Mouse (Mus musculus): ENCODE results near the gene Elp5.
A peak's percentile ranks its signal among the peaks of the same experiment; 100 is the strongest.
"Not testable (repeated sequence)": the region's sequence is repeated elsewhere in the genome, so short reads cannot be mapped to it uniquely, and the experiment has no call there.

The Elp5 gene

DNA sequence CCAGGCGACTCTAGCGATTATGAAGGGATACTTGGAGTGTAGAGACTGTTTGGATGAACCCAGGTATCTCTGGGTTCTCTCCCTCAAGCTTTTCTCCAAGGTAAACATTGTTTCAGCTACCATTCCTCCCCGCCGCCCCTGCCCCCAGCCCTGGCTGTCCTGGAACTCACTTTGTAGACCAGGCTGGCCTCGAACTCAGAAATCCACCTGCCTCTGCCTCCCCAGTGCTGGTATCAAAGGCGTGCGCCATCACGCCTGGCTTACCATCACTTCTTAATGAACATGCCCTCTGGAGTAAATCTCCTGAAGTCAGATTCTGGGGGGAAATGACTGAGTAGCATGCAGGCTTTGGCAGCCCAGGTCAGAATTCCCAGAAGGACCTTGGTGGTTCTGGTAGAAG lies at the start of gene Elp5:
Elp5 (minus strand) TSS at position 293 of the 400 bp plus-strand sequence.
- no peak for DNase-seq (ENCODE audit: extremely low spot score, low spot score)

GRCm38 (mm10) chr11:70031321-70031670 lies 49.0 kb upstream of the Elp5 start:
- DNase-seq (ENCODE audit: extremely low spot score, low spot score) = no peak

DNA sequence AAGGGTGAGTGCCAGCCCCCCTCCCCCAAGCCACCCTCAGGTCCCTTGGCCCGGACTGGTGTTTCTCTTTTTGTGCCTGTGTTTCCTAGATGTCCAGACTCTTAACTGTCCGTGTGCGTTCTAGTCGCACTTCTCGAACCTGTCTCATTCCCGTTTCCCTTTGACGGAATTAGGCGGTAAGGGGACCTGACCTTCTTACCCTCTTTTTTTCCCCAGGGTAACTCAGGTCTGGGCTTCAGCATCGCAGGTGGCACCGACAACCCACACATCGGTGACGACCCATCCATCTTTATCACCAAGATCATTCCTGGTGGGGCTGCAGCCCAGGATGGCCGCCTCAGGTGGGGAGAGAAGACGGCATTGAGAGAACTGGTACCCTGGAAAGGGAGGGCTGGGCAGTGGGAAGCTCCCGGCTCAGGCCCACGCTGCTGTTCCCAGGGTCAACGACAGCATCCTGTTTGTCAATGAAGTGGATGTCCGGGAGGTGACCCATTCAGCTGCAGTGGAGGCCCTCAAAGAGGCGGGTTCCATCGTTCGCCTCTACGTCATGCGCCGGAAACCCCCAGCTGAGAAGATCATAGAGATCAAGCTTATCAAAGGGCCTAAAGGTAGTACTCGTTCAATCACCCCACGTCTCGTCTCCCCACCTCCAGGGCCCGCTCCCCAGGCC lies 48.5 kb upstream of the Elp5 start:
- no peak for DNase-seq (ENCODE audit: extremely low spot score, low spot score)

DNA sequence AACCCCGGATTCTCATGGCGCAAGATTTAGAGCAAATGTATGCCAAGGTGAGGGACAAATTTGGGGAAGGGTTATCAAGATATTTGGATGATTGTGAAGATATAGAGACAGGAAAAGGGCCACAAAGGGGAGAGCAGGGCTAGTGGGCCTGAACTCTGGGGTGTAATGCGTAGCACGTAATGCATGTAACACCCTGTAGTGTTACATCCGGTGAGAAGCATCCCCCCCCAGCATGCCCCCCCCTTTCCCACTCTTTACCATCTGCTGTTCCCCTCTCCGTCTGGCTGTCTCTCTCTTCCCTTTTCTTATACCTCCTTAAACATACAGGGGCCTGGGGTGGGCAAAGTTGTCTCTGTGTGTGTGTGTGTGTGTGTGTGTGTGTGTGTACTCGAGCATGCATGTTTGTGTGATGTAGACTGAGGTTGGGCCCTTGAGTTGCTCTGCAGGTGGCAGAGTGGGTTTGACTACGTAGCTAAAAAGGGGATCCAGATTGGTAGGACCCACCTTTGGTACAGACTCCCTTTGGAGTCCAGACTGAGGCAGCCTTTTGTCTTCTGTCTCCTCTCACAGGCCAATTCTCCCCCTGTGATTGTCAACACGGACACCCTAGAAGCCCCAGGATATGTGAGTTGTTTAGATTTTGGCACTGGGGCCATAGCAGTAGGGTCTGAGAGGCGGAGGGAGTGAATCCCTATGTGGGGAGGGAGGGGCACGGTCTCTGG lies 47.7 kb upstream of the Elp5 start:
- DNase-seq (ENCODE audit: extremely low spot score, low spot score) = no peak

- DNase-seq (ENCODE audit: extremely low spot score, low spot score) = peak; percentile 96
Observed at GRCm38 (mm10) chr11:70029130-70029801, 46.9 kb upstream of the Elp5 start.

DNA sequence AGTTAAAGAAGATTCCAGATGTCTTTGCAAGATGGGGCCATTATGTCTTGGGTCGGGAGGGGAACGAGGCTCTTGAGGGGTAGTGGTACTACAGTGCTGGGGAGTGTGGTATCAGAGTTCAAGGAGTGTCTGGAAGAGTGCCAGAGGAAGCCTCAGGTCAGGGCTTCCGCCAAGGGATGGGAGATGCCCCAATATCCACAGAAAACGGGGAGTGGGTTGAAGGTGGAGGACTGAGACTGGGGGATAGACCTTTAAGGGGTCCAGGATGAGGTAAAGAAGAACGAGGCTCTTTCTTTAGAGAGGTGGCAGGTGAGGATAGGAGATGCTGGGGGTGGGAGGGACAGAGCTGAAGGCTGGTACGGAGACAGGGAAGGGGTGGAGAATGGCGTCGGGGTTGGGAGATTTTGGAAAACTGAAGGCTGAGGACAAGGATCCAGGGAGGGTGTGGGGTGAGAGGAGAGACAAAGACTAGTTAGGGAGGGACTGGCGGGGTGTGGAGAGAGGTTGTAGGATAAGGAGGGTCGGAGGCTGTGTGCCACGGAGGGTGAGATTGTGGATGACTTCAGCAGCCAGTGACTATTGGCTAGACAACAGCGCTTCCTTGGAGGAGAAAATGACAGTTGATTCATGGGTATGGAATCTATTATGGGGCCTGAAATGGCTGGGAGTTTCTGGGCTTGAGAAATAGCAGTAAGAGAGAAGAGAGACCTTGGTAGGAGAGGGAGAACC lies 46.2 kb upstream of the Elp5 start:
- no peak for DNase-seq (ENCODE audit: extremely low spot score, low spot score)

GRCm38 (mm10) chr11:70027397-70027796 lies 45.1 kb upstream of the Elp5 start:
- no peak for DNase-seq (ENCODE audit: extremely low spot score, low spot score)

DNA sequence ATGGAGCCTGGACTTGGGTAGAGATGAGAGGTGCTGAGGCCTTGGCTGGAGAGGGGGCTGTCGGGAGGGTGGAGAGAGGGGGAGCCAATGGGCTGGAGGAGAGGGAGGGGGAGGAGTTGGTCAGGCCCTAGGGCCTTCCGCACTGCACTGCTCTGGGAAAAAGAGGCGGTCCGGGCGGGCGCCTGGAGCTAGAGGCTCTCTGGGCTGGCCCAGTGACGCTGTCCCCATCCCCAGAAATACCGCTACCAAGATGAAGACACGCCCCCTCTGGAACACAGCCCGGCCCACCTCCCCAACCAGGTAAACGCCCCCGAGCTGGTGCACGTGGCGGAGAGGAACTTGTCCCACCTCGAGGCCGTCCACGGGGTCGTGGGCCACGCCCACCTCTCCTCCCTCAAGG lies 44.4 kb upstream of the Elp5 start:
- peak; percentile 56 for DNase-seq (ENCODE audit: extremely low spot score, low spot score)

DNA sequence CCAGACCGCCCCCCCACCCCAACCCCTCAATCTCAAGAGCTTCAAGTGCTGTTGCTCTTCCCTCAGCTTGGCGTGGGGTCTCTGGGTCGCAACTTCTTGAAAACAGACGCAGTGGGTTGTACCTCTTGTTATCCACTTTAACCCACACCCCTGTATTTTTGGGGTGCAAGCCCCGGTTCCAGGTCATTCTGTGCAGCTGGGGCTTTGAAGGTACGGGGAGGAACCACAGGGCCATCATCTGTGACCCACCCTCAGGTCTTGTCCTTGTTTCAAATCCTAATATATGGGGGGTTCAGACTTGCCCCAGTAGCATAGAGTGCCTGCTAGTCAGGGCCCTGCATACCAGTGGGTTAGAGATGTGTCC lies 41.8 kb upstream of the Elp5 start:
- DNase-seq (ENCODE audit: extremely low spot score, low spot score) = no peak

DNA sequence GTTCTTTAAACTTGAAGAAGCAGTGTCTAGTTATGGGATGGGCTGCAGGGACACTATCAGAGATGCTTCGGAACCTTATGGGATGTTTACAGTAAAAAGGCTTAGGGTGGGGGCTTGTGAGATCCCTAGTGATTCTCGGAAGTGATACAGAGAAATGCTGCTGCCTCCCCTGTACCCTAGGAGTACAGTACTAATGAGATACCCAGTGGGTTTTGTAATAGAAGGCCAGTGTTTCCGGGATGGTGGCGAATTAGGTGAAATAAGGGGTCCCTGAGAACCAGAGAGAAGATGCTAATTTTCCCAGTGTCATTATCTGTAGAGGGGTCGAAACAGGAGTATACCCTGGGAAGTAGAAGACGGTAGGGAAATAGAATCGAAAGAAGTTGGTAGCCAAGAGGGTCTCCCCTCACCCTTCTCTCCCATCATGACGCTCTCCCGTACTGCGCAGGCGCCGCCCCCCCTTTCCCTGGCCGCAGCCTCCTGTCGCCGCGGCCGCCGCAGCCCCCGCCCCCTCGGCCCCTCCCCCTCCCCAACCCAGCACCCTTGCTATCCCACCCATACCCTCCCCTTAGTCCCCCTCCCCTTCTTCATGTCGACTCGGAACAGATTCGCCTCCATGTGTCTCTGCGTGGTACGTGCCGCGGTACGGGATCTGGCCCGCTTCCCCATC lies 41.3 kb upstream of the Elp5 start:
- peak; percentile 63 for DNase-seq (ENCODE audit: extremely low spot score, low spot score)

DNA sequence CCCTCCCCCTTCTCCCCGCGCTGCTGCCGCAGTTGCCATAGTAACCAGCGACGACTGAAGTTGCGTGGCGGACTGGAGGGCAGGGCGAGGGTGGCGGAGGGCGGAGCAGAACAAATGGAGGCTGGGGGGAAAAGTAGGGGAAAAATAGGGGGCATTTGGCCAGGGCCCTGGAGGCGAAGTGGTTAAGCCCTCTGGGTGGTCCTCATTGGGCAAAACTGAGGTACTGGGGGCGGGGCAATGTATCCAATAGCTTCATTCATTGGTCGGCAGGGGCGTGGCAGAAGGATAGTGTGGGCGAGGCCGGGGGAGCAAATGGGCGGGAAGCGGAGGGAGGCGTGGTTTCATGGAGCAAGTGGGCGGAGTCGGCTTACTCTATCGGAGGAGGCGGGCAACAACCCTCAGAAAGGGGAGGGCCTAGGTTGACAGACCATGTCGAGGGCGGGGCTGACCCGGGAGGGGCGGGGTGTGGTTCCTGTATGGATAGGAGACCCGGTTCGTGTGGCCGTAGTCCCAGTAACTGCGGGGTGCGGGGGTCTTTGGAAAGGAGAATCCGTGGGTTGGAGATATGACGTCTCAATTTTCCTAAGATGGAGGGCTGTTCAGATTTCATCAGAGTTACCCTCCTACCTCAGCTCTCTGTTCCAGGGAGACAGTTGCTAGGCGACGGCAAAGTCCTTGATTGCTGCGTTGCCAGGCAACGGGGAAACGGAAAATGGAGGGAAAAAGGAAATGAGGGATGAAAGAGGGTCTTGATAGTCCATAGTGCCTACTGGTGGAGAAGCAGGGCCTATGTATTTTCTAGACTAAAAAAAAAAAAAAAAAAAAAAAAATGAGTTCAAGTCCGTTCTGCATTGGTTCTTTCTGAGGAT lies 39.2 kb upstream of the Elp5 start:
- DNase-seq (ENCODE audit: extremely low spot score, low spot score) = peak; percentile 99

GRCm38 (mm10) chr11:70020731-70021263 lies 38.5 kb upstream of the Elp5 start:
- peak; percentile 77 for DNase-seq (ENCODE audit: extremely low spot score, low spot score)

DNA sequence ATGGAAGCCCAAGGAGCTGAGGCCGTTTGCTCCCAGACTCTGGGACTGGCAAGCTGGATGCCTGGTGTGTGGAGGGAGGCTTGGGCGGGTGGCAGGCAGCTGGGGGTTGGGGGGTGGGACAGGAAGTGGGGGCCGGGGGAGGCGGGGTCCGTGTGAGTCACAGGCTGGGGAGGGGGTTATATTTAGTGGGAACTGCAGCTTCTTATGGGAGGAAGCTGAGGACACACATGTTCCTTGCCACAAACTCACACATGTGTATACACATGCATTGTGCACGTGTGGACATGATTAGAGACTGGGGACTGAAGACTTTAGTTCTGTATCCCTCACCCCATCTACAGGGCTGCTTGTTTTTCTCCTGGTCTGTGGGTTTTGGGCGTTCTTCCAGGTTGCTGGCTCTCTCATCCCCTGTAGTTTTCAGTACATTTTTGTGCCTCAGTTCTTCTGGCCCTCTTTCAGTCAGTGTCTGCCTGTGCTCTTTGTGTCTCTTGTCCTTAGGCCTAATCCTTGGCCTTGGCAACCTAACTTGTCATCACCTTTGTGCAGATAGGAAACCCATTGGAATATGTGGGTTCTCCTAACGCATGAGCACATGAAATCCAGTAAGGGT lies 37.8 kb upstream of the Elp5 start:
- no peak for DNase-seq (ENCODE audit: extremely low spot score, low spot score)

- no peak for DNase-seq (ENCODE audit: extremely low spot score, low spot score)
Observed at GRCm38 (mm10) chr11:70019495-70020021, 37.2 kb upstream of the Elp5 start.

DNA sequence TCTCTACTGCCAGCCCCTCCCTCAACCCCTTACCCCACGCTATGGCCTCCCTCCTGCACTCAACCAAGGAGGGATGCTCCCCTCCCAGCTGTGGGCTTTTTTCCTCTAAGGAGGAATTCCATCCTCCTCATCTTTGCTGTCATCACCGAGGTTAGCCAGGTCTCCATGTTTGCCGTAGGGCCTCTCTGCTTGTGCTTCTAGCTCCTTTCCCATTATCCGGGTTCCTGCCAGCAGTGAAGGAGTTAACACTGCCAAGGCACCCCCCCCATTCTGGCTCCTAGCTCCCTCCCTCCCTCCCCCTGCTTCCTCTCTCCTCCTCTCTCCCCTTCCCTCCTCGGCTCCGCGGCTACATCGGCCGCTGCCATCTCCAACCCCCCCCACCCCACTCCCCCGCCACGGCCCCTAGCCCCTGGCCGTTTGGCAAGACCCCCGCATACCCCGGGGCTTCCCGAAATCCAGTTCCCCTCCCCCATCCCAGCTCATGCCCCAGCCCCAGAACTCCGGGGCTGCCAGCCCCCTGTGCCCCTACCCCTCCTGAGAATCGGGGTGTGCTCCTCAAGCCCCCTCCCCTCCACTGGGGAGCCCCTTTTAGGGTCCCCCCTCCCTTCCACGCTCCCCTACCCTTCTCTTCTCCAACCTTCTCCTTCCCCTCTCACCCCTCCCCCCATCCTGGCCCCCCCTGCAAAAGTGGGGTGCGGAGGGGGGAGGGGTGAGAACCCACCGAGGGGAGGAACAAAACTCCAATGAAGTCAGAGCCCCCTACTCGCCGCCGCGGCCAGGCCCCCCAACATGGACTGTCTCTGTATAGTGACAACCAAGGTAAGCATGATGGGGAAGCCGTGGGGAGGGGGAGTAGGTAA lies 36.0 kb upstream of the Elp5 start:
- peak; percentile 78 for DNase-seq (ENCODE audit: extremely low spot score, low spot score)

GRCm38 (mm10) chr11:70017199-70017767 lies 35.0 kb upstream of the Elp5 start:
- DNase-seq (ENCODE audit: extremely low spot score, low spot score) = no peak

DNA sequence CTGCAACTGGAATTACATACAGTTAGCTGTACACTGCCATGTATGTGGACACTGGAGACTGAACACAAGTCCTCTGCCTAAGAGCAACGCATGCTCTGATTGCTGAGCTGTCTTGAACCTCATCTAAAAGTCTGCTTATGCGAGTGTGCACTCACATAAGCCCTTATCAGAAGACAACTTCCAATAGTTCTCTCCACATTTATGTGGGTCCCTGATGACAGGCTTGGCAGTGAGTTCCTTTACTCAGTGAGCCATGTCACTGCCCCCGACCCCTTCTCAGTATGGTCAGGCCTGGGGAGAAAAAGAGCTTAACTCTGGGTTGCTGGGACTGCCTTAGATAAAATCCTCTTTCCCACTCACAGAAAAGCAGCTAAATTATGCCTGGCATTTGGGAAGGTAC lies 34.4 kb upstream of the Elp5 start, which contains the start of gene Dlg4:
Dlg4 (plus strand) TSS at position 274 of the 400 bp plus-strand sequence.
- no peak for DNase-seq (ENCODE audit: extremely low spot score, low spot score)

DNA sequence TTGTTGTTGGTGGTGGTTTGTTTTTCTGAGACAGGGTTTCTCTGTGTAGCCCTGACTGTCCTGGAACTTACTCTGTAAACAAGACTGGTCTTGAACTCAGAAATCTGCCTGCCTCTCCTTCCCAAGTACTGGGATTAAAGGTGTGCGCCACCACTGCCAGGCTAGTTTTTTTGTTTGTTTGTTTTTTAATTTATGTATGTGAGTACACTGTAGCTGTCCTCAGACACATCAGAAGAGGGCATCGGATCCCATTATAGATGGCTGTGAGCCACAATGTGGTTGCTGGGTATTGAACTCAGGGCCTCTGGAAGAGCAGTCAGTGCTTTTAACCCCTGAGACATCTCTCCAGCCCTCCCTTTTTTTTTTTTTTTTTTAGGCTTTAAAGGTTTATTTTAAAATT lies 33.9 kb upstream of the Elp5 start:
- not testable (repeated sequence) for DNase-seq (ENCODE audit: extremely low spot score, low spot score)

Measured in neural tube, embryonic 10.5 days (tissue).